Mouse (Mus musculus) ES-CJ7 (cell line): ENCODE measurements at regions not wholly inside any gene's neighbourhood (a gene's known extent, or its start where the extent isn't known, plus 50 kb on each side); places are given as distances from the start of the nearest gene placed in this dataset.

Experiments used
- DNase-seq: peaks from one replicate; pipeline ENCODE4 v3.0.0; 2011; ENCODE audit warnings: low read depth, low spot score

- DNase-seq: no peak
These were observed 202.3 kb downstream of the Gadd45g start for GRCm38 (mm10) chr13:52048777-52049176.

- DNase-seq: no peak
These were observed 202.8 kb downstream of the Gadd45g start for GRCm38 (mm10) chr13:52049249-52049648.

GRCm38 (mm10) chr13:52055741-52056140, 209.3 kb downstream of the Gadd45g start:
- DNase-seq: no peak

GRCm38 (mm10) chr13:52057456-52057855, 211.0 kb downstream of the Gadd45g start:
- no peak for DNase-seq

- no peak for DNase-seq
These were observed 213.4 kb downstream of the Gadd45g start for GRCm38 (mm10) chr13:52059756-52060417.

GRCm38 (mm10) chr13:52060418-52060870, 214.0 kb downstream of the Gadd45g start:
- DNase-seq: no peak

GRCm38 (mm10) chr13:52061454-52061853, 215.0 kb downstream of the Gadd45g start:
- DNase-seq: no peak

GRCm38 (mm10) chr13:52061881-52062280, 215.4 kb downstream of the Gadd45g start:
- DNase-seq: peak; percentile 83

- DNase-seq: peak; percentile 14
These were observed 216.1 kb downstream of the Gadd45g start for GRCm38 (mm10) chr13:52062576-52062975.

GRCm38 (mm10) chr13:52065274-52065673, 218.8 kb downstream of the Gadd45g start:
- no peak for DNase-seq

GRCm38 (mm10) chr13:52065720-52066119, 219.2 kb downstream of the Gadd45g start:
- DNase-seq: no peak

GRCm38 (mm10) chr13:52067048-52067447, 220.6 kb downstream of the Gadd45g start:
- no peak for DNase-seq

- DNase-seq: no peak
These were observed 222.5 kb downstream of the Gadd45g start for GRCm38 (mm10) chr13:52068886-52069439.

- DNase-seq: no peak
These were observed 223.2 kb downstream of the Gadd45g start for GRCm38 (mm10) chr13:52069714-52070113.

GRCm38 (mm10) chr13:52070731-52071663, 224.5 kb downstream of the Gadd45g start:
- DNase-seq: no peak

- DNase-seq: no peak
These were observed 231.1 kb downstream of the Gadd45g start for GRCm38 (mm10) chr13:52077616-52078015.

- no peak for DNase-seq
These were observed 232.1 kb downstream of the Gadd45g start for GRCm38 (mm10) chr13:52078561-52078960.

GRCm38 (mm10) chr13:52079678-52080246, 233.3 kb downstream of the Gadd45g start:
- no peak for DNase-seq

- peak; percentile 11 for DNase-seq
These were observed 237.3 kb downstream of the Gadd45g start for GRCm38 (mm10) chr13:52083601-52084455.

GRCm38 (mm10) chr13:52085110-52085509, 238.6 kb downstream of the Gadd45g start:
- no peak for DNase-seq

GRCm38 (mm10) chr13:52088319-52088718, 241.8 kb downstream of the Gadd45g start:
- DNase-seq: peak; percentile 23
